Mouse (Mus musculus): ENCODE measurements around the gene Robo1. TPM values are rescaled to one million over a fixed set of nuclear protein-coding genes. Genes with fewer than 3 reads are reported as not detected.

Robo1 gene
- polyA plus RNA-seq, 1 experiment from 2014 or later, result 5.7 TPM

DNA sequence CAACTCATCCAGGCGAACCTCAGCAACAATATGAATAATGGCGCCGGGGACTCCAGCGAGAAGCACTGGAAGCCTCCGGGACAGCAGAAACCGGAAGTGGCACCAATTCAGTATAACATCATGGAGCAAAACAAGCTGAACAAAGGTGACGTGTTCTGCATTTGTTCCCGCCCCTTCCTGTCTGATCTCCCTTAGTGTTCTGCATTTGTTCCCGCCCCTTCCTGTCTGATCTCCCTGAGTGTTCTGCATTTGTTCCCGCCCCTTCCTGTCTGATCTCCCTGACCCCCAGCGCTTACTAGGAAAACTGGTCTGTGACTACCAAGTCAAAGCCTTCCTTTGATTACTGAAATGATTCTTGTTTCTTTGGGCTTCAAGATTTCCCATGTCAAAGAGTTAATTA is 696.5 kb downstream of the Robo1 start:
- no peak overlapping the region for H3K4me3 ChIP-seq (ENCODE audit: low read depth, low read length)
- H3K9ac ChIP-seq (ENCODE audit: low read depth, low read length), result no peak overlapping the region
- H3K27me3 ChIP-seq (ENCODE audit: control insufficient read depth, insufficient read depth, low read depth, low read length), result no peaks in the 10 kb centered on the region
- 80% methylated on average over 11 of the region's 11 CpGs for WGBS (ENCODE audit: insufficient replicate concordance)
- ATAC-seq (ENCODE audit: low read depth), result no peak
- no peaks in the 10 kb centered on the region for H3K9me3 ChIP-seq (replicated peaks; ENCODE audit: control insufficient read depth, low read length)
- no peaks in the 10 kb centered on the region for H3K4me1 ChIP-seq (ENCODE audit: control insufficient read depth, low read depth, low read length)
- H3K4me2 ChIP-seq (ENCODE audit: low read depth, low read length), result no peak overlapping the region
- H3K27ac ChIP-seq (ENCODE audit: low read length), result no peak overlapping the region
- H3K36me3 ChIP-seq (ENCODE audit: control insufficient read depth, insufficient read depth), result no peaks in the 10 kb centered on the region; the same call in 1 of the 2 replicates

DNA sequence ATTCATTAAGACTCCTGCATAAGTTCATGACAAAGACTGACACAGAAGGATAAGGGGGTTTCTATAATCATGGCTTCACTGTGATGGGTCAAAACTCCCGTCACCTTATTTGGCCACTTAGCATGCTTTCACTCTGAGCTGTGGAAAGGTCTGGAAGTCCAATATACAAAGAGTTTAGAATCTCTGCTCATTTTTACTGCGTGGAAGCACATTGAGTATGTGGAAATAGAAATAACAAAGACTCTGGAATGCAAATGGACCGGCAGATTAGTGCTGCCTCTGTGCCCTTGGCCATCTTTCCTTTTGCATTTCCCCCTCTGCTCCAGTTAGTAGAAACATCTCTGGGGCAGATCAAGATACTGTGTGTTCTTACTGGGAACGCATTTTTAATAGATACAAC is 697.7 kb downstream of the Robo1 start:
- Histone ChIP-seq H3K36me3 (ENCODE audit: control insufficient read depth, insufficient read depth) (no peaks in the 10 kb centered on the region; the same call in 1 of the 2 replicates), H3K9ac (ENCODE audit: low read depth, low read length) (no peak overlapping the region), H3K9me3 (replicated peaks; ENCODE audit: control insufficient read depth, low read length) (no peaks in the 10 kb centered on the region), H3K4me2 (ENCODE audit: low read depth, low read length) (no peak overlapping the region), H3K27me3 (ENCODE audit: control insufficient read depth, insufficient read depth, low read depth, low read length) (no peaks in the 10 kb centered on the region), H3K4me1 (ENCODE audit: control insufficient read depth, low read depth, low read length) (no peaks in the 10 kb centered on the region), H3K27ac (ENCODE audit: low read length) (no peak overlapping the region), H3K4me3 (ENCODE audit: low read depth, low read length) (no peak overlapping the region)
- ATAC-seq (ENCODE audit: low read depth), result no peak
- WGBS (ENCODE audit: insufficient replicate concordance), result 65% methylated on average over 4 of the region's 4 CpGs

DNA sequence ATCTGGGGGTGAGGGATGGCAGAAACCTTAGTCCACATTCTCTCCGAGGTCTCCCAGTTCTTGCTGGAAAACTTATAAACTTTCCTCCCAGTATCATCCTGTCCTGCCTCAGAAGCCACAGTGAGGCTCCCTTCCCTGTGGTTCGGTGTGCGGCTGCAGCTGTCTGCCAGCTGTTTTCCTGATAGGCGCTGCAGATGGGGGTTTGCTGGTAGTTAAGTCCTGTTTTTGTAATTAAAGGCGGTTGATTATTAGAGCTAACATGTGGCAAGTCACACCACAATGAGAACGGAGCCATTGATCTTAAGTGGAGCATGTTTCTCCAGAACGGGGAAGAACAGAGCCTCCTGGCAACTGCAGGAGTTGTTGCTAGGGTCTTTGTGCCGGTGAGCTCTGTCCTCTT is 699.3 kb downstream of the Robo1 start:
- Histone ChIP-seq H3K4me1 (ENCODE audit: control insufficient read depth, low read depth, low read length) (no peaks in the 10 kb centered on the region), H3K9ac (ENCODE audit: low read depth, low read length) (no peak overlapping the region), H3K36me3 (ENCODE audit: control insufficient read depth, insufficient read depth) (no peaks in the 10 kb centered on the region; the same call in 1 of the 2 replicates), H3K4me2 (ENCODE audit: low read depth, low read length) (no peak overlapping the region), H3K4me3 (ENCODE audit: low read depth, low read length) (no peak overlapping the region), H3K27me3 (ENCODE audit: control insufficient read depth, insufficient read depth, low read depth, low read length) (no peaks in the 10 kb centered on the region), H3K27ac (ENCODE audit: low read length) (no peak overlapping the region), H3K9me3 (replicated peaks; ENCODE audit: control insufficient read depth, low read length) (no peaks in the 10 kb centered on the region)
- WGBS (ENCODE audit: insufficient replicate concordance), result 54% methylated on average over 8 of the region's 8 CpGs
- no peak for ATAC-seq (ENCODE audit: low read depth)

DNA sequence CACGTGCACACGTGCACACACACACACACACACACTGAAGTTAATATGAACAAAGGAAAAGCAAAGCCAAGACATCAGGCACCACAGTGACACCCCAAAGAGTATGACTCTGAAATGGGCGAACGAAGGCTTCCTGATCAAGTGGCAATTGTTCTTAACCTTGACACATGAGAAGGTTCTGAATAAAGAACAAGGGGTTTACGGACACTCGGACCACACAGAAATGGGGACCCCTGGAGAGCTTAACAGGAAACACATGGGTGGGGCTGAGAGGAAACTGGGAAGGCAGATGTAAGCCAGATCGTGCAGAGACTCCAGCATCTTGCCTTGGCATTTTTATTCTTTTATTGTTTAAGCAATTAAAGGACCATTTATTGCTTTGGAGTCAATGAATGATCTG is 703.2 kb downstream of the Robo1 start:
- H3K27ac ChIP-seq (ENCODE audit: low read length), result no peak overlapping the region
- H3K36me3 ChIP-seq (ENCODE audit: control insufficient read depth, insufficient read depth), result no peaks in the 10 kb centered on the region
- ATAC-seq (ENCODE audit: low read depth), result no peak
- no peak overlapping the region for H3K4me3 ChIP-seq (ENCODE audit: low read depth, low read length)
- H3K9ac ChIP-seq (ENCODE audit: low read depth, low read length), result no peak overlapping the region
- no peaks in the 10 kb centered on the region for H3K4me1 ChIP-seq (ENCODE audit: control insufficient read depth, low read depth, low read length)
- 46% methylated on average over 7 of the region's 7 CpGs for WGBS (ENCODE audit: insufficient replicate concordance)
- no peaks in the 10 kb centered on the region for H3K27me3 ChIP-seq (ENCODE audit: control insufficient read depth, insufficient read depth, low read depth, low read length)
- H3K9me3 ChIP-seq (replicated peaks; ENCODE audit: control insufficient read depth, low read length), result no peaks in the 10 kb centered on the region
- H3K4me2 ChIP-seq (ENCODE audit: low read depth, low read length), result no peak overlapping the region

DNA sequence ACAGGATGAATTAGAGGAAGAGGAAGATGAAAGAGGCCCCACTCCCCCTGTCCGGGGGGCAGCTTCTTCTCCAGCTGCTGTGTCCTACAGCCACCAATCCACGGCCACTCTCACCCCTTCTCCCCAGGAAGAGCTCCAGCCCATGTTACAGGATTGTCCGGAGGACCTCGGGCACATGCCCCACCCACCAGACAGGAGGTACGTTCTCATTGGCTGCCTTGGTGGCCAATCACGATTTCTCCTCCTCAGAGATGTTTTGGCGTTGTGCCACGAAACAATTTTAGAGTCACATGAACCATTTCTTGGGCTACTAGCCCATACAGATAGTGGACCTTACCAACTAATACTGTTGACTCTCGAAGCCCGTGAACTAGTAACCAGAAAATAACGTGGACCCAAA is 704.8 kb downstream of the Robo1 start:
- Histone ChIP-seq H3K27ac (ENCODE audit: low read length) (no peak overlapping the region), H3K4me1 (ENCODE audit: control insufficient read depth, low read depth, low read length) (no peaks in the 10 kb centered on the region), H3K9me3 (replicated peaks; ENCODE audit: control insufficient read depth, low read length) (no peaks in the 10 kb centered on the region), H3K27me3 (ENCODE audit: control insufficient read depth, insufficient read depth, low read depth, low read length) (no peaks in the 10 kb centered on the region), H3K36me3 (ENCODE audit: control insufficient read depth, insufficient read depth) (no peaks in the 10 kb centered on the region), H3K4me2 (ENCODE audit: low read depth, low read length) (no peak overlapping the region), H3K9ac (ENCODE audit: low read depth, low read length) (no peak overlapping the region), H3K4me3 (ENCODE audit: low read depth, low read length) (no peak overlapping the region)
- 74% methylated on average over 11 of the region's 11 CpGs for WGBS (ENCODE audit: insufficient replicate concordance)
- no peak for ATAC-seq (ENCODE audit: low read depth)

DNA sequence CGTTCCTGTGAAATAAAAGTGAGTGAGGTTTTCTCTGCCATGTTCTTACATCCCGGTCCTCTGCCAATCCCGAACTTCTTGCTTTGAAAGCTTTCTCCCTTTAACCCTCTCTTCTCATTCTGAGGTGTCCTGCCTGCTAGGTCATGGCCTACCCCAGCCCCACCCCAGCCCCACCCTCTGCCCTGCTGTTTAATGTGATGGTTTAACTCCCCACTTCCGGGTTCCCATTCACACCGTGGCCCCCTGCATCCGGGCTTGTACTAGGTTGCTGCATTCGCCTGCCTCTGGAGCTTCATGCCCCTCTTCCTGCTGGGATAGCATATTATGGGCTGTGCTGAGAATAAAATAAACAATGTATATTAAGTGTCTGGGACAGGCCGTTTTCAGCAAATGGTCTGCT is 706.4 kb downstream of the Robo1 start:
- Histone ChIP-seq H3K27ac (ENCODE audit: low read length) (no peak overlapping the region), H3K4me3 (ENCODE audit: low read depth, low read length) (no peak overlapping the region), H3K9me3 (replicated peaks; ENCODE audit: control insufficient read depth, low read length) (no peaks in the 10 kb centered on the region), H3K36me3 (ENCODE audit: control insufficient read depth, insufficient read depth) (no peaks in the 10 kb centered on the region), H3K9ac (ENCODE audit: low read depth, low read length) (no peak overlapping the region), H3K4me2 (ENCODE audit: low read depth, low read length) (no peak overlapping the region), H3K27me3 (ENCODE audit: control insufficient read depth, insufficient read depth, low read depth, low read length) (no peaks in the 10 kb centered on the region), H3K4me1 (ENCODE audit: control insufficient read depth, low read depth, low read length) (no peaks in the 10 kb centered on the region)
- no peak for ATAC-seq (ENCODE audit: low read depth)
- 64% methylated on average over 8 of the region's 8 CpGs for WGBS (ENCODE audit: insufficient replicate concordance)

DNA sequence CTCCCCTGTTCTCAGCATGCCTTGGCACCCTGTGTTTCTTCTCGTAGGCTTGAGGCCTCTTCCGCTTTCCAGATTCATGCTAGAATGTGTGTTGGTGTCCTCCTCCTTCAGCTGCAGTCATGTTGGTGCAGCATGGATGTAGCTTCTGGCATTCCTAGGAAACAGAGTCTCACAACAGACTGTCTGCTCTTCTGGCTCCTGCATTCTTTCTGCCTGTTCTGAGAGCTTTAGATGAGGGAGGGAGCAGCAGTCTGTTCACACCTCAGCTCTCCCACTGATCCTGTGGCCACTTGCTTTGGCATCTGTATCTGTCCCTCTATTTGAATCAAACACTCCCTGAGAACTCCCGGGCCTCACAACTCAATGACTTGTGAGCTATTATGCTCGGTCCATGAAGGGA is 707.9 kb downstream of the Robo1 start:
- Histone ChIP-seq H3K27me3 (ENCODE audit: control insufficient read depth, insufficient read depth, low read depth, low read length) (no peaks in the 10 kb centered on the region), H3K4me3 (ENCODE audit: low read depth, low read length) (no peak overlapping the region), H3K9ac (ENCODE audit: low read depth, low read length) (no peak overlapping the region), H3K9me3 (replicated peaks; ENCODE audit: control insufficient read depth, low read length) (no peaks in the 10 kb centered on the region), H3K27ac (ENCODE audit: low read length) (no peak overlapping the region), H3K36me3 (ENCODE audit: control insufficient read depth, insufficient read depth) (no peaks in the 10 kb centered on the region), H3K4me1 (ENCODE audit: control insufficient read depth, low read depth, low read length) (no peaks in the 10 kb centered on the region), H3K4me2 (ENCODE audit: low read depth, low read length) (no peak overlapping the region)
- ATAC-seq (ENCODE audit: low read depth), result no peak
- WGBS (ENCODE audit: insufficient replicate concordance), result 55% methylated on average over 4 of the region's 4 CpGs

DNA sequence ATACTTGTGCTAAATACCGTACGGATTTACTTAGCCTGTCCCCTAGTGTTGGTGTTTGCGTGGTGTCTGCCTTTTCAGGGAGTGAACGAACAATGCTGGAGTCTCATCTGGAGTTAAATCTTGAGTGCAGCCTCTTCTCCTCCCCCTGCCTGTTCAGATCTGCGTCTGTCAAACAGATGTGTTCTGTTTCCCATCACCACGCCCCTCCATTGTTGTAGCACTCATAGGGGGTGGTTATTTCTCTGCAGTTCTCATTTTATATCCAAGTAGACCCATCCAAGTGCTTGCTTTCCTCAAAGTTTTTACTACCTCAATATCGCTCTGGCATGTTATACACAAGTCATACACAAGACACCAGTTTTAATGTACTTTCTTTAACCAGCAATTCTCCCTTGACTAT is 708.7 kb downstream of the Robo1 start:
- no peaks in the 10 kb centered on the region for H3K36me3 ChIP-seq (ENCODE audit: control insufficient read depth, insufficient read depth)
- H3K4me2 ChIP-seq (ENCODE audit: low read depth, low read length), result no peak overlapping the region
- no peak for ATAC-seq (ENCODE audit: low read depth)
- no peak overlapping the region for H3K27ac ChIP-seq (ENCODE audit: low read length)
- 57% methylated on average over 7 of the region's 7 CpGs for WGBS (ENCODE audit: insufficient replicate concordance)
- no peak overlapping the region for H3K4me3 ChIP-seq (ENCODE audit: low read depth, low read length)
- H3K9me3 ChIP-seq (replicated peaks; ENCODE audit: control insufficient read depth, low read length), result no peaks in the 10 kb centered on the region
- no peak overlapping the region for H3K9ac ChIP-seq (ENCODE audit: low read depth, low read length)
- H3K27me3 ChIP-seq (ENCODE audit: control insufficient read depth, insufficient read depth, low read depth, low read length), result no peaks in the 10 kb centered on the region
- no peaks in the 10 kb centered on the region for H3K4me1 ChIP-seq (ENCODE audit: control insufficient read depth, low read depth, low read length)

DNA sequence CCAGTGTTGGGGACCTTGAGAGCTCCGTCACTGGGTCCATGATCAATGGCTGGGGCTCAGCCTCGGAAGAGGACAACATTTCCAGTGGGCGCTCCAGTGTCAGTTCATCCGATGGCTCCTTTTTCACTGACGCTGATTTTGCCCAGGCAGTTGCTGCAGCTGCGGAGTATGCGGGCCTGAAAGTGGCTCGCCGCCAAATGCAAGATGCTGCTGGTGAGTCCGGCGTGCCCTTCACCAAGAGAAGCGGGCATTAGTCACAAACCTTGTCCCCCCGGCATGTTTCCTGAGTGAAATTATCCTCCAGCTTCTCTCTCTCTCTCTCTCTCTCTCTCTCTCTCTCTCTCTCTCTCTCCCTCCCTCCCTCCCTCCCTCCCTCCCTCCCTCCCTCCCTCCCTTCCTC is 716.2 kb downstream of the Robo1 start:
- Histone ChIP-seq H3K4me3 (ENCODE audit: low read depth, low read length) (no peak overlapping the region), H3K4me2 (ENCODE audit: low read depth, low read length) (no peak overlapping the region), H3K27me3 (ENCODE audit: control insufficient read depth, insufficient read depth, low read depth, low read length) (no peaks in the 10 kb centered on the region), H3K9ac (ENCODE audit: low read depth, low read length) (no peak overlapping the region), H3K27ac (ENCODE audit: low read length) (no peak overlapping the region), H3K9me3 (replicated peaks; ENCODE audit: control insufficient read depth, low read length) (no peaks in the 10 kb centered on the region), H3K36me3 (ENCODE audit: control insufficient read depth, insufficient read depth) (peaks cover 3% of the 10 kb centered on the region; the same call in 1 of the 2 replicates), H3K4me1 (ENCODE audit: control insufficient read depth, low read depth, low read length) (no peaks in the 10 kb centered on the region)
- 79% methylated on average over 13 of the region's 13 CpGs for WGBS (ENCODE audit: insufficient replicate concordance)
- no peak for ATAC-seq (ENCODE audit: low read depth)

DNA sequence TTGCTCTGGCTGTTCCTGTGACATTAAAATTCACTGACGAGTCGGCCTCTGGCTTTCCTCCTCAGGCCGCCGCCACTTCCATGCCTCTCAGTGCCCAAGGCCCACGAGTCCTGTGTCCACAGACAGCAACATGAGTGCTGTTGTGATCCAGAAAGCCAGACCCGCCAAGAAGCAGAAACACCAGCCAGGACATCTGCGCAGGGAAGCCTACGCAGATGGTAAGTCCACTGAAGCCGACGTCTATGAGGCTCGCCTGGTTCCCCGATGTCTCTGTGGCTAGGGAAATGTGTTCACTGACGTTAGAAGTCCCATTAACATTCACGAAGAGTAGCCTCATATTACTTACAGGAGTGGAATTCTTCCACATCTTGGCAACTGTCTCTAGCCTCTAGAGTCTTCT is 719.6 kb downstream of the Robo1 start:
- H3K9me3 ChIP-seq (replicated peaks; ENCODE audit: control insufficient read depth, low read length), result no peaks in the 10 kb centered on the region
- no peak overlapping the region for H3K4me2 ChIP-seq (ENCODE audit: low read depth, low read length)
- 66% methylated on average over 14 of the region's 14 CpGs for WGBS (ENCODE audit: insufficient replicate concordance)

More for the DNA sequence above, 719.6 kb downstream of the Robo1 start:
- Histone ChIP-seq H3K4me3 (ENCODE audit: low read depth, low read length) (no peak overlapping the region), H3K4me1 (ENCODE audit: control insufficient read depth, low read depth, low read length) (no peaks in the 10 kb centered on the region), H3K27me3 (ENCODE audit: control insufficient read depth, insufficient read depth, low read depth, low read length) (no peaks in the 10 kb centered on the region), H3K36me3 (ENCODE audit: control insufficient read depth, insufficient read depth) (peaks cover 3% of the 10 kb centered on the region; the same call in 1 of the 2 replicates), H3K9ac (ENCODE audit: low read depth, low read length) (no peak overlapping the region), H3K27ac (ENCODE audit: low read length) (no peak overlapping the region)
- no peak for ATAC-seq (ENCODE audit: low read depth)
